Mouse (Mus musculus) heart, embryonic 11.5 days (tissue): ENCODE data around the gene Gtf3c6. TPM values are rescaled to one million over a fixed set of nuclear protein-coding genes. Genes with fewer than 3 reads are reported as not detected.
A peak's percentile ranks its signal among the peaks of the same experiment; 100 is the strongest.

Source experiments
- ATAC-seq: fragments of 200-750 bp; cut with Nextera tagmentation; replicated peaks from 2 replicates; pipeline ENCODE4 v1.8.0; 2017; ENCODE audit warnings: moderate library complexity; ENCODE audit not compliant: insufficient number of reproducible peaks, low FRiP score, low TSS enrichment
- H3K27ac ChIP-seq: fragments of 300-500 bp; sonication (generic); 2 replicates; pipeline ENCODE4 v1.5.1; 2014; ENCODE audit warnings: mild to moderate bottlenecking, low read depth, low read length
- H3K27me3 ChIP-seq: fragments of 300-500 bp; sonication (generic); 2 replicates; pipeline ENCODE4 v1.6.1; 2014; ENCODE audit warnings: mild to moderate bottlenecking, low read length, mixed read lengths; ENCODE audit not compliant: control insufficient read depth, insufficient read depth
- H3K36me3 ChIP-seq: fragments of 300-500 bp; sonication (generic); 2 replicates; pipeline ENCODE4 v1.6.1; 2014; ENCODE audit warnings: mild to moderate bottlenecking, low read length, moderate library complexity, mixed read lengths; ENCODE audit not compliant: control insufficient read depth, insufficient read depth
- H3K4me1 ChIP-seq: fragments of 300-500 bp; sonication (generic); 2 replicates; pipeline ENCODE4 v1.6.1; 2014; ENCODE audit warnings: low read length; ENCODE audit not compliant: control insufficient read depth, insufficient read depth
- H3K4me2 ChIP-seq: fragments of 300-500 bp; sonication (generic); 2 replicates; pipeline ENCODE4 v1.6.1; 2014; ENCODE audit warnings: mild to moderate bottlenecking, moderate library complexity
- H3K4me3 ChIP-seq: fragments of 300-500 bp; sonication (generic); 2 replicates; pipeline ENCODE4 v1.5.1; 2014; ENCODE audit warnings: low read depth, low read length
- H3K9ac ChIP-seq: fragments of 300-500 bp; sonication (generic); 2 replicates; pipeline ENCODE4 v1.6.1; 2014; ENCODE audit warnings: mild to moderate bottlenecking, low read depth, low read length, moderate library complexity
- H3K9me3 ChIP-seq: fragments of 300-500 bp; sonication (generic); replicated peaks from 2 replicates; pipeline ENCODE4 v1.6.1; 2016; ENCODE audit warnings: low read length; ENCODE audit not compliant: control insufficient read depth
- WGBS: fragments of 180-500 bp; shearing (Covaris S2); extraction: QIAGEN DNeasy Blood & Tissue Kit; methylation state at CpG from one replicate; pipeline ENCODE4 v1.1.7; 2014; ENCODE audit not compliant: insufficient replicate concordance; 5-methylcytosine and 5-hydroxymethylcytosine counted together
- polyA plus RNA-seq: library from polyadenylated mRNA; unstranded; fragments of >200 nt; fragmentation: Nextera tagmentation; extraction: Ambion mirVana; gene quantifications from 2 replicates; pipeline ENCODE4 v1.2.1, GENCODE M21; 2014

Gene Gtf3c6
- polyA plus RNA-seq, 1 experiment from 2014 or later = 105 TPM

DNA sequence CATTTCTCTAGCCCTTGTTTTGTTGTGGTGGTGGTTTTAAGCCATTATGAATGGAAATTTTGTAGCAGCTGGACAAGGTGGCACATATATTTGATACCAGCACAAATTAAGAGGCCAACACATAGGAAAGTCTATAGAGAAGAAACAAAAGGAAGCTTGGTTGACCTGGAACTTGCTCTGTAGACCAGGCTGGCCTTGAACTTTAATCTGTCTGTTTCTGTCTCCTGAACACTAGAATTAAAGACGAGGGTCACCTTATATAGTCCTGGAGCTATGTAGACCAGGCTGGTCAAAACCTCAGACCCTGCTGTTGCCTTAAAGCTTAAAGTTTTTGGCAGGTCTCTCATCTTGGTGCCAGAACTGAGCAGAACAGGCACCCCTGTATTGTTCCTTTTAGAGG, 27.7 kb upstream of the Gtf3c6 start:
- ATAC-seq = no peak
- Histone ChIP-seq H3K4me1 (no peaks in the 10 kb centered on the region), H3K27ac (no peak overlapping the region), H3K9me3 (no peaks in the 10 kb centered on the region), H3K27me3 (no peaks in the 10 kb centered on the region), H3K9ac (no peak overlapping the region), H3K36me3 (peaks cover 18% of the 10 kb centered on the region), H3K4me2 (no peak overlapping the region), H3K4me3 (no peak overlapping the region)
- WGBS = 79% methylated on average over 1 of the region's 1 CpGs

GRCm38 (mm10) chr10:40284997-40285396, 27.1 kb upstream of the Gtf3c6 start:
- H3K4me1 ChIP-seq = no peaks in the 10 kb centered on the region
- no peak for ATAC-seq
- H3K9me3 ChIP-seq = no peaks in the 10 kb centered on the region
- H3K27me3 ChIP-seq = no peaks in the 10 kb centered on the region
- peaks cover 18% of the 10 kb centered on the region for H3K36me3 ChIP-seq
- no peak overlapping the region for H3K27ac ChIP-seq
- no peak overlapping the region for H3K4me3 ChIP-seq
- WGBS = 80% methylated on average over 3 of the region's 3 CpGs
- H3K4me2 ChIP-seq = no peak overlapping the region
- H3K9ac ChIP-seq = no peak overlapping the region

DNA sequence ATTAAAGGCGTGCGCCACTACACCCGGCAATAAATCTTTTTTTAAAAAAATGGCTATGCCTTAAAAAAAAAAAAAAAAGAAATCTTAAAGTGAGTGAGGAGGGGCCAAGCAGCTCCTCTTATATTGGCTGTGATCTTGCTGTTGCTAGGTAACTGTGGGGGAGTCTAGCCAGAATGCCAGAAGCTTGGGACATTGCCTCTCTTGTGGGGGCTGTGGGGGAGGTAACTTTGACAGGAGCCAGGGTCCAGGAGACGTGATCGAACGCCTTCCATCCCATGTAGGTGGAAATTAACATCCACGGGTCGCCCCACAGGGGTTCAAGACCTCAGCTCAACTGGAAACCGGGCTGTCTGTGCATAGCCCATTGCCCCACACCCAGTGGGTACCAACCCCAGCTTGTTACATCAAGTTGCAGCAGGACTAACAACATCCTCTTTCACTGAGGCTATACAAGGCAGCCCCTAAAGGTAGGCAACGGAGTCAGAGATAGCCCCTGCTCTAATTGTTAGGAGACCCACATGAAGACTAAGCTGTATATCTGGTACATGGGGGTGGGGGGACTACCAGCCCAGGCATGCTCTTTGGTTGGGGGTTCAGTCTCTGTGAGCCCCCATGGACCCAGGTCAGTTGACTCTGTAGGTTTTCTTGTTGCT, 26.4 kb upstream of the Gtf3c6 start:
- WGBS = 78% methylated on average over 10 of the region's 10 CpGs

DNA sequence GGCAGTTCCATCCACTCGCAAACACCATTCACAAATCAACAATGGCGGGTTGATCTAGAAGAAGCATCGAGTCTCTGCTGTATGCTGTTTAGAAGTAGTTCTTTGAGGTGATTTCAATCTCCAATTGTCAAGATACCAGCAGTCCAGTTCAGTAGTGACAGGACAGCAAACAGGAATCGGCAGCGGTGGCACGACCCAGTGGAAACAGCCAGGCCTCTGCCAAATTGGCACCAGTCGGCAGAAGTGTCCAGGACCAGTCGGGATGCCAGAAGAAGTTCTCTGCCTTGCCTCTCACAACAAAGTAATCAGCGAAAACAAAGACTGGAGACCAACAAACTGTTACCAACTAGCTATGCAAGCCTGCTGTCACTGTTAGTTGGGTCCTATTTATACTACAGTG, 25.7 kb upstream of the Gtf3c6 start:
- Histone ChIP-seq H3K4me1 (no peaks in the 10 kb centered on the region), H3K4me2 (no peak overlapping the region), H3K9me3 (no peaks in the 10 kb centered on the region), H3K36me3 (peaks cover 15% of the 10 kb centered on the region), H3K4me3 (no peak overlapping the region), H3K27ac (no peak overlapping the region), H3K9ac (no peak overlapping the region), H3K27me3 (no peaks in the 10 kb centered on the region)
- WGBS = 90% methylated on average over 9 of the region's 9 CpGs
- no peak for ATAC-seq

More for the DNA sequence above, 26.4 kb upstream of the Gtf3c6 start:
- H3K9ac ChIP-seq = no peak overlapping the region
- H3K4me1 ChIP-seq = no peaks in the 10 kb centered on the region
- H3K4me2 ChIP-seq = no peak overlapping the region
- H3K4me3 ChIP-seq = no peak overlapping the region
- H3K27me3 ChIP-seq = no peaks in the 10 kb centered on the region
- peaks cover 15% of the 10 kb centered on the region for H3K36me3 ChIP-seq
- H3K9me3 ChIP-seq = no peaks in the 10 kb centered on the region
- H3K27ac ChIP-seq = no peak overlapping the region
- no peak for ATAC-seq

DNA sequence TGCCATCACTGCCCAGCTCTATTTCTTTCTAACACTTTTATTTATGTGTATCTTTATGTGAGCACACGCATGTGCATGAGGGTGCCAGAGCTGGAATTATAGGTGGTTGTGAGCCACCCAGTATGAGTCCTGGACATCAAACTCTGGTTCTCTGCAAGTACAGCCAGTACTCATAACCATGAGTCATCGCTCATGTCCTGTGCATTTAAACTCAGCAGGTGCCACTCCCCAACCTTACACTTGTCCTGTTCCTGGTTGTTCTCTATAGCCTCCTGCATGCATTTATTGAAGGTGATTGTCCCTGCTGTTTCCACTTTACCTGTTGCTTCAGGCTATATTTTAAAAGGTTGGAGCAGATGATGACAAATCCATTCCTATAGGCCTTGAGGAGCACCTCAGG, 23.7 kb upstream of the Gtf3c6 start:
- 95% methylated on average over 2 of the region's 2 CpGs for WGBS
- no peak for ATAC-seq
- H3K9me3 ChIP-seq = no peaks in the 10 kb centered on the region

DNA sequence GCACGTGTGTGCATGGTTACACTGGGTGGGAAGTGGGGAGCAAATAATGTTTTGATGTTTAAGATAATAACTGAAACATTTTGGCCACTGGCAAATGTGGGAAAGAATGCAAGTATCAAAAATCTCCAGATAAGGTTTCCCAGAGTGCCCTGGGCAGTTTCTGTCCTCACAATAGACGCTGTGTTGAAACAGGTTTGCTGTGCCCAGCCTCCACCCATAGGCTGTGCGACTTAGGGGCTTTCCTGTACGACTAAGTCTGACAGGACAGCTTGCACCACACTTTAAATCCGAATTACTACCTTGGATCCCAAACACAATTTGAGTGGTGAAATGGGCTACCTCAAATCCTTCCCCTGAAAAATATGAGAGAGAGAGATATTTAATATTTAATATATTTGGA, 20.4 kb upstream of the Gtf3c6 start:
- Histone ChIP-seq H3K4me1 (no peaks in the 10 kb centered on the region), H3K9me3 (no peaks in the 10 kb centered on the region), H3K27me3 (no peaks in the 10 kb centered on the region), H3K27ac (no peak overlapping the region), H3K36me3 (no peaks in the 10 kb centered on the region), H3K4me3 (no peak overlapping the region), H3K4me2 (no peak overlapping the region), H3K9ac (no peak overlapping the region)
- WGBS = 59% methylated on average over 5 of the region's 5 CpGs
- ATAC-seq = no peak

More for the DNA sequence above, 23.7 kb upstream of the Gtf3c6 start:
- Histone ChIP-seq H3K36me3 (peaks cover 11% of the 10 kb centered on the region), H3K4me3 (no peak overlapping the region), H3K9ac (no peak overlapping the region), H3K27ac (no peak overlapping the region), H3K4me1 (no peaks in the 10 kb centered on the region), H3K4me2 (no peak overlapping the region), H3K27me3 (no peaks in the 10 kb centered on the region)

DNA sequence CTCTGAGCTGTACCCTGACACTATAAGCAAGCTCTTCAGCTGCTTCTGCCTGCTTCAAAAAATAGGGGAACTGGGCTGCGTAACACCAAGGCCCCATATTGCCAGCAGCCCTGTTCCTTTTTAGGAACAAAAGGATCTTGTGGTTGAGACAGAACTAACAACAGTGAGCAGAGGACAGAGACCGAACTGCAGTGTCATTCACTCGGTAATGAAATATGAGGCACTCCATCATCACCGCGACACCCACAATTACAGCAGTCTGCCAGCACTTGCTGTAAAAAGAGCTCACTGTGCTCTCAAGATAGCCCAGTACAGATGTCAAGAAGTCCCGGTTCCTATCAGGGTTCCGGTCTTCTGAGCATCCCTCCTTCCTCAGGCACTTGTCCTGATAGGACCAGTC, 18.1 kb upstream of the Gtf3c6 start:
- Histone ChIP-seq H3K27ac (no peak overlapping the region), H3K9me3 (no peaks in the 10 kb centered on the region), H3K27me3 (no peaks in the 10 kb centered on the region), H3K4me3 (no peak overlapping the region), H3K4me2 (no peak overlapping the region), H3K9ac (no peak overlapping the region), H3K4me1 (no peaks in the 10 kb centered on the region), H3K36me3 (no peaks in the 10 kb centered on the region)
- ATAC-seq = no peak
- WGBS = 64% methylated on average over 7 of the region's 7 CpGs

GRCm38 (mm10) chr10:40273938-40274337, 16.0 kb upstream of the Gtf3c6 start:
- no peak overlapping the region for H3K4me2 ChIP-seq
- no peak overlapping the region for H3K27ac ChIP-seq
- H3K36me3 ChIP-seq = no peaks in the 10 kb centered on the region
- no peak overlapping the region for H3K9ac ChIP-seq
- H3K4me3 ChIP-seq = no peak overlapping the region
- WGBS = 70% methylated on average over 5 of the region's 5 CpGs
- H3K4me1 ChIP-seq = no peaks in the 10 kb centered on the region
- ATAC-seq = peak; percentile 83; the same call in 1 of the 2 replicates
- H3K9me3 ChIP-seq = no peaks in the 10 kb centered on the region
- H3K27me3 ChIP-seq = no peaks in the 10 kb centered on the region

GRCm38 (mm10) chr10:40271216-40271615, 13.3 kb upstream of the Gtf3c6 start:
- Histone ChIP-seq H3K36me3 (no peaks in the 10 kb centered on the region), H3K4me2 (no peak overlapping the region), H3K27ac (no peak overlapping the region), H3K27me3 (no peaks in the 10 kb centered on the region), H3K9ac (no peak overlapping the region), H3K9me3 (no peaks in the 10 kb centered on the region), H3K4me1 (no peaks in the 10 kb centered on the region), H3K4me3 (no peak overlapping the region)
- no peak for ATAC-seq
- 81% methylated on average over 3 of the region's 3 CpGs for WGBS
